Comparison of ENCODE assay signal across 30 mouse cellular contexts in genomic region chr13:42453665-42454064, GRCm38 (mm10).
"Had no signal": no experiment of that assay in that cellular context is flagged by ENCODE, and none has a peak within 500 bp of the region (broad histone marks: within the 10 kb centered on the region; RNA-seq: fewer than 3 reads in every experiment).

No protein-coding gene starts in this region.

- H3K36me3 ChIP-seq: limb, embryonic 10.5 days; limb, embryonic 12.5 days; limb, embryonic 13.5 days; limb, embryonic 15.5 days; liver, embryonic 12.5 days; liver, embryonic 13.5 days; liver, embryonic 15.5 days; lung, embryonic 15.5 days; midbrain, embryonic 10.5 days; midbrain, embryonic 12.5 days; midbrain, embryonic 13.5 days; midbrain, embryonic 15.5 days; neural tube, embryonic 12.5 days had no signal

- DNase-seq: left cerebral cortex, postnatal 4 days; liver; liver, embryonic 13.5 days; lung, adult 18-20 months; lung, adult 2 months; lung, embryonic 14.5 days; lung, postnatal 10 days; lung, postnatal 14 days; lung, postnatal 36 days; lung, postnatal 4 days; midbrain, embryonic 14.5 days had no signal

- H3K4me3 ChIP-seq: limb, embryonic 10.5 days; limb, embryonic 12.5 days; limb, embryonic 13.5 days; limb, embryonic 15.5 days; liver, embryonic 12.5 days; liver, embryonic 13.5 days; liver, embryonic 15.5 days; lung, embryonic 15.5 days; megakaryocyte, embryonic 14.5 days; midbrain, embryonic 10.5 days; midbrain, embryonic 12.5 days; midbrain, embryonic 13.5 days; midbrain, embryonic 15.5 days; neural tube, embryonic 12.5 days had no signal

- H3K27me3 ChIP-seq: limb, embryonic 12.5 days; limb, embryonic 13.5 days; limb, embryonic 15.5 days; liver, embryonic 12.5 days; liver, embryonic 13.5 days; liver, embryonic 15.5 days; lung, embryonic 15.5 days; megakaryocyte, embryonic 14.5 days; midbrain, embryonic 12.5 days; midbrain, embryonic 13.5 days; midbrain, embryonic 15.5 days; neural tube, embryonic 12.5 days had no signal

- ATAC-seq: liver, embryonic 12.5 days; lung, postnatal 0 days; midbrain, embryonic 13.5 days; midbrain, embryonic 15.5 days; midbrain, embryonic 16.5 days had no signal

- H3K4me1 ChIP-seq: limb, embryonic 10.5 days; limb, embryonic 12.5 days; limb, embryonic 13.5 days; limb, embryonic 15.5 days; liver, embryonic 12.5 days; liver, embryonic 13.5 days; liver, embryonic 15.5 days; lung, embryonic 15.5 days; megakaryocyte, embryonic 14.5 days; midbrain, embryonic 10.5 days; midbrain, embryonic 12.5 days; midbrain, embryonic 13.5 days; midbrain, embryonic 15.5 days; neural tube, embryonic 12.5 days had no signal

- H3K4me2 ChIP-seq: limb, embryonic 12.5 days; limb, embryonic 13.5 days; limb, embryonic 15.5 days; liver, embryonic 11.5 days; liver, embryonic 12.5 days; liver, embryonic 13.5 days; liver, embryonic 15.5 days; lung, embryonic 14.5 days; lung, embryonic 15.5 days; midbrain, embryonic 11.5 days; midbrain, embryonic 12.5 days; midbrain, embryonic 13.5 days; midbrain, embryonic 15.5 days; neural tube, embryonic 12.5 days had no signal

- H3K9me3 ChIP-seq: limb, embryonic 10.5 days; limb, embryonic 12.5 days; limb, embryonic 13.5 days; limb, embryonic 15.5 days; liver, embryonic 12.5 days; liver, embryonic 13.5 days; liver, embryonic 15.5 days; lung, embryonic 15.5 days; megakaryocyte, embryonic 14.5 days; midbrain, embryonic 10.5 days; midbrain, embryonic 12.5 days; midbrain, embryonic 13.5 days; midbrain, embryonic 15.5 days; neural tube, embryonic 12.5 days had no signal

- H3K9ac ChIP-seq: limb, embryonic 12.5 days; limb, embryonic 13.5 days; limb, embryonic 15.5 days; liver, embryonic 12.5 days; liver, embryonic 13.5 days; liver, embryonic 14.5 days; liver, embryonic 15.5 days; lung, embryonic 14.5 days; lung, embryonic 15.5 days; midbrain, embryonic 12.5 days; midbrain, embryonic 13.5 days; midbrain, embryonic 15.5 days; neural tube, embryonic 12.5 days had no signal

- H3K27ac ChIP-seq: limb, embryonic 10.5 days; limb, embryonic 12.5 days; limb, embryonic 13.5 days; limb, embryonic 15.5 days; liver, embryonic 12.5 days; liver, embryonic 13.5 days; liver, embryonic 14.5 days; liver, embryonic 15.5 days; lung, embryonic 15.5 days; macrophage; midbrain, embryonic 10.5 days; midbrain, embryonic 12.5 days; midbrain, embryonic 13.5 days; midbrain, embryonic 15.5 days; neural tube, embryonic 12.5 days had no signal
